Mouse (Mus musculus) forebrain, embryonic 12.5 days (tissue): ENCODE data around the gene Tmem59. TPM values are rescaled to one million over a fixed set of nuclear protein-coding genes. Genes with fewer than 3 reads are reported as not detected.
A peak's percentile ranks its signal among the peaks of the same experiment; 100 is the strongest.

ENCODE experiments used
- ATAC-seq: fragments of 200-750 bp; cut with Nextera tagmentation; 2 replicates; pipeline ENCODE4 v1.8.0; 2017; ENCODE audit warnings: moderate TSS enrichment; ENCODE audit not compliant: low FRiP score
- H3K27ac ChIP-seq: fragments of 300-500 bp; sonication (generic); 2 replicates; pipeline ENCODE4 v1.5.1; 2016; ENCODE audit warnings: mild to moderate bottlenecking
- H3K27me3 ChIP-seq: fragments of 300-500 bp; sonication (generic); 2 replicates; pipeline ENCODE4 v1.6.1; 2016; ENCODE audit warnings: mild to moderate bottlenecking
- H3K36me3 ChIP-seq: fragments of 300-500 bp; sonication (generic); replicated peaks from 2 replicates; pipeline ENCODE4 v1.6.1; 2016; ENCODE audit warnings: mild to moderate bottlenecking
- H3K4me1 ChIP-seq: fragments of 300-500 bp; sonication (generic); 2 replicates; pipeline ENCODE4 v1.6.1; 2016
- H3K4me2 ChIP-seq: fragments of 300-500 bp; sonication (generic); 2 replicates; pipeline ENCODE4 v1.6.1; 2016; ENCODE audit warnings: mild to moderate bottlenecking, moderate library complexity
- H3K4me3 ChIP-seq: fragments of 300-500 bp; sonication (generic); replicated peaks from 2 replicates; pipeline ENCODE4 v1.5.1; 2016; ENCODE audit warnings: mild to moderate bottlenecking
- H3K9ac ChIP-seq: fragments of 300-500 bp; sonication (generic); 2 replicates; pipeline ENCODE4 v1.6.1; 2016; ENCODE audit warnings: mild to moderate bottlenecking
- H3K9me3 ChIP-seq: fragments of 300-500 bp; sonication (generic); 2 replicates; pipeline ENCODE4 v1.6.1; 2016
- WGBS: fragments of 180-500 bp; shearing (Covaris S2); methylation state at CpG from one replicate; pipeline ENCODE4 v1.1.7; 2016; 5-methylcytosine and 5-hydroxymethylcytosine counted together
- polyA plus RNA-seq: library from polyadenylated mRNA; unstranded; fragments of >200 nt; fragmentation: Nextera tagmentation; extraction: Ambion mirVana; gene quantifications from 2 replicates; pipeline ENCODE4 v1.2.1, GENCODE M21; 2016

Tmem59 gene
- polyA plus RNA-seq, result 289 and 296 TPM in 2 replicates

- H3K9me3 ChIP-seq, result no peaks in the 10 kb centered on the region
- peaks cover 24% of the 10 kb centered on the region for H3K36me3 ChIP-seq
- WGBS, result under 1% methylated on average over 48 of the region's 49 CpGs
- peak within 1 kb of the TSS; percentile 94 for H3K4me3 ChIP-seq
- peaks cover 37% of the 10 kb centered on the region for H3K4me1 ChIP-seq
- peak within 1 kb of the TSS; percentile 73 for H3K4me2 ChIP-seq
- peak; percentile 94 for ATAC-seq
- no peaks in the 10 kb centered on the region for H3K27me3 ChIP-seq
- peak within 1 kb of the TSS; percentile 97 for H3K27ac ChIP-seq
- H3K9ac ChIP-seq, result peak within 1 kb of the TSS; percentile 84
Observed at GRCm38 (mm10) chr4:107178182-107178829, at the start of gene Tmem59. Gene Tmem59 (plus strand): TSS chr4:107178399.

- Histone ChIP-seq H3K9ac (no peak overlapping the region), H3K36me3 (no peaks in the 10 kb centered on the region), H3K27me3 (peaks cover 5% of the 10 kb centered on the region), H3K9me3 (no peaks in the 10 kb centered on the region), H3K4me3 (no peak overlapping the region), H3K27ac (no peak overlapping the region), H3K4me1 (peaks cover 55% of the 10 kb centered on the region), H3K4me2 (no peak overlapping the region)
- no peak for ATAC-seq
- WGBS, result 78% methylated on average over 8 of the region's 8 CpGs
Observed at GRCm38 (mm10) chr4:107129373-107129772, 48.8 kb upstream of the Tmem59 start.

DNA sequence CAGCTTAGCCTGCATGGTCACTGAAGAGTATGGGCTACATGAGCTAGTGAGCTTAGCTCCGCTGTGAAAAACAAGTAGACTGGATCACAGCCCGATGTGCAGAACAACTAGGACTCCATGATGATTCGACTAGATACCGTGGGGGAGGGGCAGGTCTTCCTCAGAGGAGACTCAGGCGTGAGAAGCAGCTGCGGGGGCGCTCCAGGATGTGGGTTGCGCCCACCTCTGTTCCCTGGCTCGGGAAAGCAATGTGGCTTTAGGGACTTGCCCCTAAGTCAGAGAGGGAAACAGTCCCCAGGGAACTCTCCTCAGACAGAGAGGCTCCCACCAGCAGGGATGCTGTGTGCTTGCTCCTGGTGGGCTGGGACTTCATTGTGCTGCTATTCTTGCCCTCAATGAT is 47.7 kb upstream of the Tmem59 start:
- H3K4me3 ChIP-seq, result no peak overlapping the region
- no peak overlapping the region for H3K9ac ChIP-seq
- no peaks in the 10 kb centered on the region for H3K36me3 ChIP-seq
- ATAC-seq, result no peak
- no peak overlapping the region for H3K4me2 ChIP-seq
- 16% methylated on average over 9 of the region's 9 CpGs for WGBS
- no peak overlapping the region for H3K27ac ChIP-seq
- H3K9me3 ChIP-seq, result no peaks in the 10 kb centered on the region
- peaks cover 50% of the 10 kb centered on the region for H3K4me1 ChIP-seq
- peaks cover 5% of the 10 kb centered on the region for H3K27me3 ChIP-seq

DNA sequence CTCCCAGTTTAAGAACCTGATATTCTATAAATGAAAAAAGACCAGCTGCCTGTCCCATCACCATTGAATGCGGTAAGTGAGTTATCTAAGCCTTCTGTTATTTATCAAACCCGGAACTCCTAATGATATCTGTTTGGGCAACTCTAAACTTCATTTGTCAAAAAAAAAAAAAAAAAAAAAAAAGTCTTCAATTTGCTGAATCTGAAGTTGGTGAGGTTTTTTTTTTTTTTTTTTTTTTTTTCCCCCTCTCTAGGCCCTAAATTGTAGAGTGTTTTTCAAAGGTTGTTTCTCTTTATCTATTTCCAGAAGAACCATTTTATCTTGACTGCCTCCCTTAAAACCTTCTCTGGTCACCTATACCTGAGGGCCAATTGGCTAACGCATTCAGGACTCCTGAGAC is 43.3 kb upstream of the Tmem59 start:
- no peaks in the 10 kb centered on the region for H3K36me3 ChIP-seq
- H3K27me3 ChIP-seq, result peaks cover 8% of the 10 kb centered on the region; the same call in 1 of the 2 replicates
- H3K9me3 ChIP-seq, result no peaks in the 10 kb centered on the region
- 94% methylated on average over 3 of the region's 3 CpGs for WGBS
- H3K4me1 ChIP-seq, result peaks cover 54% of the 10 kb centered on the region
- H3K4me3 ChIP-seq, result no peak overlapping the region
- no peak for ATAC-seq
- H3K27ac ChIP-seq, result no peak overlapping the region
- no peak overlapping the region for H3K4me2 ChIP-seq
- H3K9ac ChIP-seq, result no peak overlapping the region

- 79% methylated on average over 5 of the region's 5 CpGs for WGBS
- no peak for ATAC-seq
Observed at GRCm38 (mm10) chr4:107135663-107136062, 42.5 kb upstream of the Tmem59 start.

GRCm38 (mm10) chr4:107136531-107136930 is 41.7 kb upstream of the Tmem59 start:
- Histone ChIP-seq H3K36me3 (no peaks in the 10 kb centered on the region), H3K27me3 (peaks cover 8% of the 10 kb centered on the region; the same call in 1 of the 2 replicates), H3K9me3 (no peaks in the 10 kb centered on the region), H3K27ac (no peak overlapping the region), H3K4me1 (peaks cover 54% of the 10 kb centered on the region), H3K9ac (no peak overlapping the region), H3K4me3 (no peak overlapping the region), H3K4me2 (no peak overlapping the region)
- WGBS, result 54% methylated on average over 3 of the region's 3 CpGs
- ATAC-seq, result no peak

More at GRCm38 (mm10) chr4:107135663-107136062, 42.5 kb upstream of the Tmem59 start:
- Histone ChIP-seq H3K36me3 (no peaks in the 10 kb centered on the region), H3K4me2 (no peak overlapping the region), H3K27me3 (peaks cover 8% of the 10 kb centered on the region; the same call in 1 of the 2 replicates), H3K9ac (no peak overlapping the region), H3K4me1 (peaks cover 55% of the 10 kb centered on the region), H3K4me3 (no peak overlapping the region), H3K27ac (peak overlapping the region; percentile 15; the same call in 1 of the 2 replicates), H3K9me3 (no peaks in the 10 kb centered on the region)

GRCm38 (mm10) chr4:107138948-107139835 is 39.0 kb upstream of the Tmem59 start:
- peak; percentile 57 for ATAC-seq
- H3K27ac ChIP-seq, result peak overlapping the region; percentile 79
- H3K4me2 ChIP-seq, result peak overlapping the region; percentile 30
- no peaks in the 10 kb centered on the region for H3K9me3 ChIP-seq
- WGBS, result 16% methylated on average over 37 of the region's 37 CpGs
- peaks cover 55% of the 10 kb centered on the region for H3K4me1 ChIP-seq
- peaks cover 14% of the 10 kb centered on the region; the same call in 1 of the 2 replicates for H3K27me3 ChIP-seq
- H3K36me3 ChIP-seq, result peaks cover 6% of the 10 kb centered on the region
- no peak overlapping the region for H3K4me3 ChIP-seq
- H3K9ac ChIP-seq, result no peak overlapping the region; the same call in 1 of the 2 replicates

GRCm38 (mm10) chr4:107139836-107140631 is 38.2 kb upstream of the Tmem59 start:
- peak overlapping the region; percentile 79 for H3K27ac ChIP-seq
- H3K36me3 ChIP-seq, result peaks cover 6% of the 10 kb centered on the region
- peak overlapping the region; percentile 25; the same call in 1 of the 2 replicates for H3K9ac ChIP-seq
- H3K4me3 ChIP-seq, result no peak overlapping the region
- no peaks in the 10 kb centered on the region for H3K9me3 ChIP-seq
- peaks cover 61% of the 10 kb centered on the region for H3K4me1 ChIP-seq
- WGBS, result 51% methylated on average over 13 of the region's 13 CpGs
- ATAC-seq, result peak; percentile 24
- H3K27me3 ChIP-seq, result peaks cover 14% of the 10 kb centered on the region; the same call in 1 of the 2 replicates
- H3K4me2 ChIP-seq, result peak overlapping the region; percentile 30; the same call in 1 of the 2 replicates

- H3K27ac ChIP-seq, result 0 out of 2 replicates have a peak overlapping the region, but pooled peaks have one; percentile 8
- H3K27me3 ChIP-seq, result peaks cover 6% of the 10 kb centered on the region; the same call in 1 of the 2 replicates
- no peak overlapping the region for H3K9ac ChIP-seq
- 89% methylated on average over 8 of the region's 8 CpGs for WGBS
- H3K4me3 ChIP-seq, result no peak overlapping the region
- peaks cover 33% of the 10 kb centered on the region for H3K4me1 ChIP-seq
- no peak overlapping the region for H3K4me2 ChIP-seq
- no peaks in the 10 kb centered on the region for H3K9me3 ChIP-seq
- ATAC-seq, result no peak
- peaks cover 15% of the 10 kb centered on the region for H3K36me3 ChIP-seq
Observed at GRCm38 (mm10) chr4:107143511-107143910, 34.7 kb upstream of the Tmem59 start.

DNA sequence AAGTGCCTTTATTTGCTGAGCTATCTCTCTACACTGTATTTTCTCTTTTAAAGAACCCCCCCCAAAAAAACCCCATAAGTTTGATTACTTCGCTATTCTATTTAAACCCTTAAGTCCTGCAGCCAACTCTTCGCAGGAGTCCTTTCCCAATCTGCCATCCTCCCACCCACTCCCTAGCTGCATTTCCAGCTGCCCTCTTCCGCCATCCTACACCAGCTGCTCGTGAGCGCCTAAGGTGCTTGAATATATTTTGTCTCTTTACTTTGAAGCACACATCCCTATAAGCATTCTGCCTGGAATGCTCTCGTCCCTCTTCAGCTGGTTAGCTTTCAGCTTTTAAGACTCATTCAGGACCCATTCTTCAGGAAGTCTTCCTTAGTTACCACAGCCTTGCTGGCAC is 27.2 kb upstream of the Tmem59 start:
- Histone ChIP-seq H3K27me3 (no peaks in the 10 kb centered on the region), H3K9me3 (no peaks in the 10 kb centered on the region), H3K4me1 (no peaks in the 10 kb centered on the region), H3K4me3 (no peak overlapping the region), H3K36me3 (peaks cover 19% of the 10 kb centered on the region), H3K9ac (no peak overlapping the region), H3K27ac (no peak overlapping the region), H3K4me2 (no peak overlapping the region)
- no peak for ATAC-seq
- 89% methylated on average over 6 of the region's 6 CpGs for WGBS

DNA sequence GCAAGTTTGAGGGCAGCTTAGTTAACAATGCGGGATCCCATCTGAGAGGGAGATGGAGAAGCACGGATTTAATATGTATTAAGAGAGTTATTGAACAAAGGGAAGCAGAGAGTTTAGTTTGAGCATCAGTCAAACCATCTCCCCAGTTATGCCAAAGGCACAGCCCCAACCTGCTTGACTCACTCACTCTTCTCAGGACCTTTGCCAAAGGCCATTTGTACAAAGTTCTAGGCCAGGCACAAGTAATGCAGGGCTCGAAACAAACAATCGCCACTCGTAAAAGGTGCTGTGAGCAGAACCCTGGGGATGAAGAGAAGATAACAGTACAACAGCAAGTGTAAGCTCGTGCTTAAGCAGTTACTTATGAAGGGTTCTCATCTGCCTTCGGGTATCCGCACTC is 25.6 kb upstream of the Tmem59 start:
- 94% methylated on average over 8 of the region's 8 CpGs for WGBS
- ATAC-seq, result no peak
- no peaks in the 10 kb centered on the region for H3K27me3 ChIP-seq
- H3K4me1 ChIP-seq, result no peaks in the 10 kb centered on the region
- no peak overlapping the region for H3K27ac ChIP-seq
- no peak overlapping the region for H3K4me2 ChIP-seq
- no peaks in the 10 kb centered on the region for H3K9me3 ChIP-seq
- peaks cover 12% of the 10 kb centered on the region; the same call in 1 of the 2 replicates for H3K36me3 ChIP-seq
- no peak overlapping the region for H3K9ac ChIP-seq
- H3K4me3 ChIP-seq, result no peak overlapping the region
